Mouse (Mus musculus) left cerebral cortex, adult 2 months (tissue): Measurements from ENCODE around the gene Epx. TPM values are rescaled to one million over a fixed set of nuclear protein-coding genes. Genes with fewer than 3 reads are reported as not detected.

Source experiments
- DNase-seq, 2 experiments: peaks; one replicate each; pipeline ENCODE4 v3.0.0; 2021 to 2022; ENCODE audit warnings: low spot score in 2 of 2, mixed read lengths in 1 of 2; ENCODE audit errors: extremely low spot score in 1 of 2
- H3K27ac ChIP-seq: fragments of 200-600 bp; 2 replicates; pipeline ENCODE4 v1.8.1; 2022
- H3K4me3 ChIP-seq: fragments of 200-600 bp; 2 replicates; pipeline ENCODE4 v1.8.1; 2022
- CTCF ChIP-seq: fragments of 200-600 bp; IDR thresholded peaks from 2 replicates; pipeline ENCODE4 v1.8.1; 2022; ENCODE audit warnings: antibody characterized with exemption, mild to moderate bottlenecking, moderate library complexity
- intact Hi-C: fragments of 180-260 bp; cut with DNase I; formaldehyde crosslinking; loops from one replicate; pipeline ENCODE4 v1.15.1; 2025
- long read RNA-seq, 2 experiments: library from polyadenylated mRNA; stranded (forward); transcript quantifications; one replicate each; pipeline ENCODE4 v2.0.0; 2021; ENCODE audit warnings: borderline mapping rate in 2 of 2
- total RNA-seq, 2 experiments: library from RNA; stranded (reverse); gene quantifications; 2 replicates each; pipeline ENCODE4 v1.2.3; 2021

The Epx gene
- under 1 TPM; 0.11 to 0.19 TPM for total RNA-seq
- long read RNA-seq, experiment 1: 0 reads
- long read RNA-seq, experiment 2: 0 reads

GRCm38 (mm10) chr11:87875436-87875835, at the start of gene Epx:
Gene Epx (minus strand): TSS chr11:87875536.
- intact Hi-C loops: no loop called here
- no peak for TF ChIP-seq CTCF
- DNase-seq: no peak
- Histone ChIP-seq H3K27ac (no peak within 1 kb of the TSS), H3K4me3 (no peak within 1 kb of the TSS)

GRCm38 (mm10) chr11:87920966-87921365, 45.6 kb upstream of the Epx start, which contains the start of gene Olfr464:
Gene Olfr464 (minus strand): TSS chr11:87920967.
- no peak for TF ChIP-seq CTCF
- no peak for DNase-seq
- intact Hi-C loops: loop anchor here (2.0 kb wide), 1 partner anchor 158 kb away; no protein-coding TSS in a partner anchor
- H3K27ac ChIP-seq: peak within 1 kb of the TSS; percentile 76
- no peak within 1 kb of the TSS for H3K4me3 ChIP-seq

GRCm38 (mm10) chr11:87920301-87920700, 45.0 kb upstream of the Epx start:
- H3K27ac ChIP-seq: peak overlapping the region; percentile 56
- no peak for DNase-seq
- TF ChIP-seq CTCF: no peak
- intact Hi-C loops: loop anchor here (2.0 kb wide), 1 partner anchor 158 kb away; no protein-coding TSS in a partner anchor
- no peak overlapping the region for H3K4me3 ChIP-seq

- intact Hi-C loops: no loop called here
- Histone ChIP-seq H3K27ac (no peak overlapping the region), H3K4me3 (no peak overlapping the region)
- TF ChIP-seq CTCF: no peak
- DNase-seq: no peak
Observed at GRCm38 (mm10) chr11:87916005-87916404, 40.7 kb upstream of the Epx start.

- TF ChIP-seq CTCF: no peak
- Histone ChIP-seq H3K27ac (no peak overlapping the region), H3K4me3 (no peak overlapping the region)
- intact Hi-C loops: no loop called here
- DNase-seq: no peak
Observed at GRCm38 (mm10) chr11:87904331-87904730, 29.0 kb upstream of the Epx start.

- no peak for DNase-seq
- no peak for TF ChIP-seq CTCF
- Histone ChIP-seq H3K4me3 (no peak within 1 kb of the TSS), H3K27ac (no peak within 1 kb of the TSS)
- intact Hi-C loops: no loop called here
Observed at GRCm38 (mm10) chr11:87897287-87897686, 22.0 kb upstream of the Epx start, which contains the start of gene Olfr463. Gene Olfr463 (minus strand): TSS chr11:87897387.

GRCm38 (mm10) chr11:87892168-87892567, 16.8 kb upstream of the Epx start, which contains the start of gene Olfr462:
Gene Olfr462 (minus strand): TSS chr11:87892268.
- no peak for DNase-seq
- Histone ChIP-seq H3K4me3 (no peak within 1 kb of the TSS), H3K27ac (no peak within 1 kb of the TSS)
- no peak for TF ChIP-seq CTCF
- intact Hi-C loops: no loop called here

GRCm38 (mm10) chr11:87884856-87885255, 9.5 kb upstream of the Epx start:
- TF ChIP-seq CTCF: no peak
- no peak for DNase-seq
- no peak overlapping the region for H3K27ac ChIP-seq
- intact Hi-C loops: no loop called here
- no peak overlapping the region for H3K4me3 ChIP-seq

GRCm38 (mm10) chr11:87883493-87883892, 8.2 kb upstream of the Epx start:
- H3K4me3 ChIP-seq: no peak overlapping the region
- peak; percentile 54 for TF ChIP-seq CTCF
- no peak for DNase-seq
- H3K27ac ChIP-seq: no peak overlapping the region
- intact Hi-C loops: no loop called here

GRCm38 (mm10) chr11:87881714-87882113, 6.4 kb upstream of the Epx start:
- no peak for DNase-seq
- no peak for TF ChIP-seq CTCF
- intact Hi-C loops: no loop called here
- no peak overlapping the region for H3K27ac ChIP-seq
- H3K4me3 ChIP-seq: no peak overlapping the region

GRCm38 (mm10) chr11:87879826-87880225, 4.5 kb upstream of the Epx start:
- no peak for TF ChIP-seq CTCF
- no peak overlapping the region for H3K27ac ChIP-seq
- intact Hi-C loops: no loop called here
- no peak for DNase-seq
- no peak overlapping the region for H3K4me3 ChIP-seq

- no peak for TF ChIP-seq CTCF
- Histone ChIP-seq H3K4me3 (no peak overlapping the region), H3K27ac (no peak overlapping the region)
- no peak for DNase-seq
- intact Hi-C loops: no loop called here
Observed at GRCm38 (mm10) chr11:87871766-87872165, 3.6 kb downstream of the Epx start.

GRCm38 (mm10) chr11:87870096-87870495, 5.2 kb downstream of the Epx start:
- no peak for TF ChIP-seq CTCF
- no peak for DNase-seq
- no peak overlapping the region for H3K4me3 ChIP-seq
- no peak overlapping the region for H3K27ac ChIP-seq
- intact Hi-C loops: no loop called here
